Mouse (Mus musculus) G1E (cell line): Measurements from ENCODE around the gene Gxylt1. TPM values are rescaled to one million over a fixed set of nuclear protein-coding genes. Genes with fewer than 3 reads are reported as not detected.
"Not testable (repeated sequence)": the region's sequence is repeated elsewhere in the genome, so short reads cannot be mapped to it uniquely, and the experiment has no call there.

Experiments used
- ATAC-seq: 2 replicates; pipeline ENCODE4 v1.8.0; 2016; ENCODE audit warnings: mild to moderate bottlenecking; ENCODE audit not compliant: insufficient number of reproducible peaks, poor library complexity, low FRiP score, severe bottlenecking; ENCODE audit errors: extremely low read depth
- DNase-seq: peaks from one replicate; pipeline ENCODE4 v3.0.0; 2012; ENCODE audit warnings: low spot score
- H3K27me3 ChIP-seq: 2 replicates; pipeline ENCODE4 v1.6.1; 2012; ENCODE audit warnings: mild to moderate bottlenecking, low read length, inconsistent platforms; ENCODE audit not compliant: insufficient read depth
- H3K36me3 ChIP-seq: replicated peaks from 2 replicates; pipeline ENCODE3; 2012; ENCODE audit warnings: mild to moderate bottlenecking, inconsistent platforms
- H3K4me1 ChIP-seq: 2 replicates; pipeline ENCODE4 v1.6.1; 2012; ENCODE audit warnings: low read depth, low read length, inconsistent platforms, mixed read lengths; ENCODE audit not compliant: insufficient read depth
- H3K4me3 ChIP-seq: 2 replicates; pipeline ENCODE4 v1.5.1; 2012; ENCODE audit warnings: low read depth, mild to moderate bottlenecking, inconsistent platforms, low read length, moderate library complexity, mixed read lengths
- H3K9me3 ChIP-seq: replicated peaks from 2 replicates; pipeline ENCODE4 v1.6.1; 2012; ENCODE audit warnings: inconsistent platforms
- CTCF ChIP-seq: IDR thresholded peaks from 2 replicates; pipeline ENCODE4 v1.5.1; 2012; ENCODE audit warnings: low read depth, low read length, inconsistent platforms, mixed read lengths
- GATA1 ChIP-seq: IDR thresholded peaks from 2 replicates; pipeline ENCODE4 v1.6.1; 2012; ENCODE audit warnings: borderline replicate concordance, low read length, inconsistent platforms, mixed read lengths
- GATA2 ChIP-seq: IDR thresholded peaks from 2 replicates; pipeline ENCODE4 v1.6.1; 2012; ENCODE audit warnings: low read depth, low read length, inconsistent platforms, borderline replicate concordance
- POLR2AphosphoS5 ChIP-seq: IDR thresholded peaks from 2 replicates; pipeline ENCODE4 v1.6.1; 2012; ENCODE audit warnings: low read depth, low read length, inconsistent platforms; ENCODE audit not compliant: insufficient replicate concordance
- TAL1 ChIP-seq: conservative IDR thresholded peaks from 2 replicates; pipeline ENCODE4 v1.6.1; 2012; ENCODE audit warnings: low read depth, low read length, inconsistent platforms, mixed read lengths
- polyA plus RNA-seq: library from polyadenylated mRNA; stranded (reverse); fragments of >175 nt; gene quantifications from 2 replicates; pipeline ENCODE4 v1.2.3, GENCODE M21; 2012
- total RNA-seq, 2 experiments: library from RNA; stranded (forward) in 1 of 2; stranded (reverse) in 1 of 2; fragments of 200-1000 nt in 1 of 2; fragments of >200 nt in 1 of 2; fragmentation: Nextera tagmentation in 1 of 2; gene quantifications; 2 replicates each; pipeline ENCODE4 v1.2.3; 2014 to 2017

Gene Gxylt1
- 18.4 and 19.9 TPM in 2 replicates for total RNA-seq (2014; fragmentation: Nextera tagmentation)
- total RNA-seq (2017), result 15.5 and 21.0 TPM in 2 replicates
- 2.4 and 3.2 TPM in 2 replicates for polyA plus RNA-seq

GRCm38 (mm10) chr15:93274679-93275583 is at the start of gene Gxylt1:
Gxylt1 (minus strand) TSS chr15:93275179.
- ATAC-seq, result peak; percentile 85
- Histone ChIP-seq H3K36me3 (peaks cover 33% of the 10 kb centered on the region), H3K4me1 (peaks cover 43% of the 10 kb centered on the region), H3K4me3 (peak within 1 kb of the TSS; percentile 87), H3K27me3 (no peaks in the 10 kb centered on the region), H3K9me3 (no peaks in the 10 kb centered on the region)
- TF ChIP-seq GATA1 (no peak), TAL1 (no peak), POLR2AphosphoS5 (no peak), GATA2 (no peak), CTCF (no peak)
- DNase-seq, result peak; percentile 95

- DNase-seq, result no peak
- Histone ChIP-seq H3K9me3 (no peaks in the 10 kb centered on the region), H3K4me3 (no peak overlapping the region), H3K27me3 (no peaks in the 10 kb centered on the region), H3K4me1 (no peaks in the 10 kb centered on the region), H3K36me3 (peaks cover 27% of the 10 kb centered on the region)
- ATAC-seq, result no peak; the same call in 1 of the 2 replicates
- TF ChIP-seq POLR2AphosphoS5 (no peak), TAL1 (no peak), GATA2 (no peak), CTCF (no peak), GATA1 (no peak)
Measured at GRCm38 (mm10) chr15:93318781-93319180, 43.8 kb upstream of the Gxylt1 start.

DNA sequence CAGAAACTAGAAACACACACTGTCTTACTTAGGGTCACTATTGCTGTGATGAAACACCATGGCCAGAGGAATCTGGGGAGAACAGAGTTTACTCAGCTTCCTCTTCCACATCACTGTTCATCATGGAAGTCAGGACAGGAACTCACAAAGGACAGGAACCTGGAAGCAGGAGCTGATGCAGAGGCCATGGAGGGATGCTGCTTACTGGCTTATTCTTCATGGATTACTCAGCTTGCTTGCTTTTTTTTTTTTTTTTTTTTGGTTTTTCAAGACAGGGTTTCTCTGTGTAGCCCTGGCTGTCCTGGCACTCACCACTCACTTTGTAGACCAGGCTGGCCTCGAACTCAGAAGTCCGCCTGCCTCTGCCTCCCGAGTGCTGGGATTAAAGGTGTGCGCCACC is 35.3 kb upstream of the Gxylt1 start:
- not testable (repeated sequence) for ATAC-seq

GRCm38 (mm10) chr15:93298197-93298596 is 23.2 kb upstream of the Gxylt1 start:
- TF ChIP-seq TAL1, result no peak
- TF ChIP-seq POLR2AphosphoS5, result no peak
- TF ChIP-seq GATA2, result no peak
- TF ChIP-seq GATA1, result no peak
- no peak for TF ChIP-seq CTCF
- Histone ChIP-seq H3K4me3 (no peak overlapping the region), H3K4me1 (peaks cover 9% of the 10 kb centered on the region), H3K36me3 (peaks cover 41% of the 10 kb centered on the region), H3K9me3 (no peaks in the 10 kb centered on the region), H3K27me3 (no peaks in the 10 kb centered on the region)
- DNase-seq, result no peak
- ATAC-seq, result peak; percentile 80

More for the DNA sequence above, 35.3 kb upstream of the Gxylt1 start:
- not testable (repeated sequence) for H3K27me3 ChIP-seq, H3K9me3 ChIP-seq, H3K4me1 ChIP-seq, H3K4me3 ChIP-seq, DNase-seq
- peaks cover 34% of the 10 kb centered on the region for H3K36me3 ChIP-seq

- H3K4me1 ChIP-seq, result peaks cover 5% of the 10 kb centered on the region
Measured at GRCm38 (mm10) chr15:93294483-93294882, 19.5 kb upstream of the Gxylt1 start.

DNA sequence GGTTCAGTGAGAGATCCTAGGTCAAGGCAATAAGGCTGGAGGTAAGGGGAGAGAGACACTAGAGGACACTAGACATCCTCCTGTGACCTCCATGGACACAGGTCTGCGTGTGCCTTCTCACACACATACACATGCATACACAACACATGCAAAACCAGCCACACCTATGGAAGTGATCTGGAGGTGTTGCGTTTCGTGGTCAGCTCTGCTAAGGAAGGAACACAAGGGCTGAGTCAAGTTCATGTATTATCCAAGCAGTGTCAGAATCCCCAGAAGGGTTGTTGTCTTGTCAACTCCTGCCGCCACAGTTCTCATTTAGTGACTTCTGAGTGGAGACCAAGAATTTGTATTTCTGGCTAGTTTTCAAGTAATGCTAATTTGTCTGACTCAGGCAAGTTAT is 13.3 kb upstream of the Gxylt1 start:
- TF ChIP-seq TAL1 (no peak), POLR2AphosphoS5 (no peak), GATA2 (no peak), CTCF (no peak), GATA1 (no peak)
- H3K9me3 ChIP-seq, result no peaks in the 10 kb centered on the region
- H3K36me3 ChIP-seq, result peaks cover 49% of the 10 kb centered on the region
- peaks cover 4% of the 10 kb centered on the region; the same call in 1 of the 2 replicates for H3K4me1 ChIP-seq
- ATAC-seq (no peak), DNase-seq (no peak)
- no peak overlapping the region for H3K4me3 ChIP-seq
- no peaks in the 10 kb centered on the region for H3K27me3 ChIP-seq

More at GRCm38 (mm10) chr15:93294483-93294882, 19.5 kb upstream of the Gxylt1 start:
- ATAC-seq (no peak), DNase-seq (no peak)
- TF ChIP-seq GATA2, result no peak
- no peak for TF ChIP-seq CTCF
- no peak for TF ChIP-seq TAL1
- no peak for TF ChIP-seq GATA1
- TF ChIP-seq POLR2AphosphoS5, result no peak
- Histone ChIP-seq H3K27me3 (no peaks in the 10 kb centered on the region), H3K9me3 (no peaks in the 10 kb centered on the region), H3K4me3 (no peak overlapping the region), H3K36me3 (peaks cover 37% of the 10 kb centered on the region)
